Mouse (Mus musculus): ENCODE measurements around the gene Lrrc63. TPM values are rescaled to one million over a fixed set of nuclear protein-coding genes. Genes with fewer than 3 reads are reported as not detected.
"Not testable (repeated sequence)": the region's sequence is repeated elsewhere in the genome, so short reads cannot be mapped to it uniquely, and the experiment has no call there.

Lrrc63 gene
- polyA plus RNA-seq, 1 experiment: 0.04 TPM

GRCm38 (mm10) chr14:75164345-75164744 is 33.7 kb upstream of the Lrrc63 start:
- Histone ChIP-seq H3K4me1 (ENCODE audit: control insufficient read depth, insufficient read depth, insufficient read length) (peaks cover 3% of the 10 kb centered on the region; the same call in 1 of the 2 replicates), H3K36me3 (ENCODE audit: control insufficient read depth, insufficient read depth, low read length) (no peaks in the 10 kb centered on the region), H3K4me3 (ENCODE audit: extremely low read depth, insufficient read depth, insufficient read length) (no peak overlapping the region), H3K27ac (ENCODE audit: insufficient read depth, low read length) (peak overlapping the region; percentile 18; the same call in 1 of the 2 replicates), H3K27me3 (ENCODE audit: control insufficient read depth, insufficient read depth, low read length) (no peaks in the 10 kb centered on the region)
- TF ChIP-seq POLR2A (IDR thresholded peaks at IDR 0.05; ENCODE audit: low read depth, low read length) (no peak), CTCF (IDR thresholded peaks at IDR 0.05; ENCODE audit: extremely low read depth, insufficient read depth, insufficient read length, insufficient replicate concordance) (no peak)
- WGBS: 91% methylated on average over 9 of the region's 9 CpGs
- DNase-seq (ENCODE audit: low read depth in 1 of 2, low spot score in 2 of 2): no peak

GRCm38 (mm10) chr14:75163866-75164265 is 33.2 kb upstream of the Lrrc63 start:
- 72% methylated on average over 8 of the region's 8 CpGs for WGBS
- TF ChIP-seq POLR2A (IDR thresholded peaks at IDR 0.05; ENCODE audit: low read depth, low read length): no peak
- no peak for TF ChIP-seq CTCF (IDR thresholded peaks at IDR 0.05; ENCODE audit: extremely low read depth, insufficient read depth, insufficient read length, insufficient replicate concordance)
- no peak overlapping the region for H3K4me3 ChIP-seq (ENCODE audit: extremely low read depth, insufficient read depth, insufficient read length)
- no peaks in the 10 kb centered on the region for H3K36me3 ChIP-seq (ENCODE audit: control insufficient read depth, insufficient read depth, low read length)
- no peaks in the 10 kb centered on the region for H3K27me3 ChIP-seq (ENCODE audit: control insufficient read depth, insufficient read depth, low read length)
- H3K4me1 ChIP-seq (ENCODE audit: control insufficient read depth, insufficient read depth, insufficient read length): peaks cover under 1% of the 10 kb centered on the region; the same call in 1 of the 2 replicates
- no peak for DNase-seq (ENCODE audit: low read depth in 1 of 2, low spot score in 2 of 2)
- peak overlapping the region; percentile 18; the same call in 1 of the 2 replicates for H3K27ac ChIP-seq (ENCODE audit: insufficient read depth, low read length)

- Histone ChIP-seq H3K27ac (ENCODE audit: insufficient read depth, low read length) (no peak overlapping the region), H3K4me1 (ENCODE audit: control insufficient read depth, insufficient read depth, insufficient read length) (no peaks in the 10 kb centered on the region), H3K36me3 (ENCODE audit: control insufficient read depth, insufficient read depth, low read length) (no peaks in the 10 kb centered on the region), H3K4me3 (ENCODE audit: extremely low read depth, insufficient read depth, insufficient read length) (no peak overlapping the region), H3K27me3 (ENCODE audit: control insufficient read depth, insufficient read depth, low read length) (no peaks in the 10 kb centered on the region)
- DNase-seq (ENCODE audit: low read depth in 1 of 2, low spot score in 2 of 2): no peak
- WGBS: 80% methylated on average over 2 of the region's 2 CpGs
- TF ChIP-seq CTCF (IDR thresholded peaks at IDR 0.05; ENCODE audit: extremely low read depth, insufficient read depth, insufficient read length, insufficient replicate concordance) (no peak), POLR2A (IDR thresholded peaks at IDR 0.05; ENCODE audit: low read depth, low read length) (no peak)
Measured at GRCm38 (mm10) chr14:75159375-75159774, 28.7 kb upstream of the Lrrc63 start.

- Histone ChIP-seq H3K27ac (ENCODE audit: insufficient read depth, low read length) (no peak overlapping the region), H3K4me3 (ENCODE audit: extremely low read depth, insufficient read depth, insufficient read length) (no peak overlapping the region), H3K36me3 (ENCODE audit: control insufficient read depth, insufficient read depth, low read length) (no peaks in the 10 kb centered on the region), H3K27me3 (ENCODE audit: control insufficient read depth, insufficient read depth, low read length) (no peaks in the 10 kb centered on the region), H3K4me1 (ENCODE audit: control insufficient read depth, insufficient read depth, insufficient read length) (no peaks in the 10 kb centered on the region)
- 92% methylated on average over 8 of the region's 8 CpGs for WGBS
- DNase-seq (ENCODE audit: low read depth in 1 of 2, low spot score in 2 of 2): no peak
- no peak for TF ChIP-seq CTCF (IDR thresholded peaks at IDR 0.05; ENCODE audit: extremely low read depth, insufficient read depth, insufficient read length, insufficient replicate concordance)
- no peak for TF ChIP-seq POLR2A (IDR thresholded peaks at IDR 0.05; ENCODE audit: low read depth, low read length)
Measured at GRCm38 (mm10) chr14:75154481-75154880, 23.8 kb upstream of the Lrrc63 start.

GRCm38 (mm10) chr14:75151146-75151545 is 20.5 kb upstream of the Lrrc63 start:
- DNase-seq (ENCODE audit: low read depth in 1 of 2, low spot score in 2 of 2): no peak
- H3K4me1 ChIP-seq (ENCODE audit: control insufficient read depth, insufficient read depth, insufficient read length): peaks cover 9% of the 10 kb centered on the region
- H3K27me3 ChIP-seq (ENCODE audit: control insufficient read depth, insufficient read depth, low read length): no peaks in the 10 kb centered on the region
- TF ChIP-seq POLR2A (IDR thresholded peaks at IDR 0.05; ENCODE audit: low read depth, low read length): no peak
- TF ChIP-seq CTCF (IDR thresholded peaks at IDR 0.05; ENCODE audit: extremely low read depth, insufficient read depth, insufficient read length, insufficient replicate concordance): no peak
- H3K36me3 ChIP-seq (ENCODE audit: control insufficient read depth, insufficient read depth, low read length): no peaks in the 10 kb centered on the region
- H3K27ac ChIP-seq (ENCODE audit: insufficient read depth, low read length): no peak overlapping the region
- no peak overlapping the region for H3K4me3 ChIP-seq (ENCODE audit: extremely low read depth, insufficient read depth, insufficient read length)
- 77% methylated on average over 3 of the region's 3 CpGs for WGBS

- WGBS: 78% methylated on average over 2 of the region's 2 CpGs
- Histone ChIP-seq H3K4me1 (ENCODE audit: control insufficient read depth, insufficient read depth, insufficient read length) (peaks cover 9% of the 10 kb centered on the region), H3K4me3 (ENCODE audit: extremely low read depth, insufficient read depth, insufficient read length) (no peak overlapping the region), H3K27ac (ENCODE audit: insufficient read depth, low read length) (no peak overlapping the region), H3K27me3 (ENCODE audit: control insufficient read depth, insufficient read depth, low read length) (no peaks in the 10 kb centered on the region), H3K36me3 (ENCODE audit: control insufficient read depth, insufficient read depth, low read length) (no peaks in the 10 kb centered on the region)
- TF ChIP-seq POLR2A (IDR thresholded peaks at IDR 0.05; ENCODE audit: low read depth, low read length) (no peak), CTCF (IDR thresholded peaks at IDR 0.05; ENCODE audit: extremely low read depth, insufficient read depth, insufficient read length, insufficient replicate concordance) (no peak)
- no peak for DNase-seq (ENCODE audit: low read depth in 1 of 2, low spot score in 2 of 2)
Measured at GRCm38 (mm10) chr14:75150653-75151052, 20.0 kb upstream of the Lrrc63 start.

GRCm38 (mm10) chr14:75148229-75148628 is 17.5 kb upstream of the Lrrc63 start:
- Histone ChIP-seq H3K4me3 (ENCODE audit: extremely low read depth, insufficient read depth, insufficient read length) (no peak overlapping the region), H3K36me3 (ENCODE audit: control insufficient read depth, insufficient read depth, low read length) (no peaks in the 10 kb centered on the region), H3K4me1 (ENCODE audit: control insufficient read depth, insufficient read depth, insufficient read length) (peaks cover 9% of the 10 kb centered on the region), H3K27ac (ENCODE audit: insufficient read depth, low read length) (peak overlapping the region; percentile 69; the same call in 1 of the 2 replicates), H3K27me3 (ENCODE audit: control insufficient read depth, insufficient read depth, low read length) (no peaks in the 10 kb centered on the region)
- DNase-seq (ENCODE audit: low read depth in 1 of 2, low spot score in 2 of 2): no peak
- WGBS: 20% methylated on average over 9 of the region's 9 CpGs
- TF ChIP-seq CTCF (IDR thresholded peaks at IDR 0.05; ENCODE audit: extremely low read depth, insufficient read depth, insufficient read length, insufficient replicate concordance): no peak
- TF ChIP-seq POLR2A (IDR thresholded peaks at IDR 0.05; ENCODE audit: low read depth, low read length): no peak

GRCm38 (mm10) chr14:75147706-75148105 is 17.0 kb upstream of the Lrrc63 start:
- H3K27ac ChIP-seq (ENCODE audit: insufficient read depth, low read length): peak overlapping the region; percentile 50
- 20% methylated on average over 2 of the region's 2 CpGs for WGBS
- not testable (repeated sequence) for DNase-seq (ENCODE audit: low read depth in 1 of 2, low spot score in 2 of 2); H3K27me3 ChIP-seq (ENCODE audit: control insufficient read depth, insufficient read depth, low read length); H3K4me1 ChIP-seq (ENCODE audit: control insufficient read depth, insufficient read depth, insufficient read length); H3K36me3 ChIP-seq (ENCODE audit: control insufficient read depth, insufficient read depth, low read length); H3K4me3 ChIP-seq (ENCODE audit: extremely low read depth, insufficient read depth, insufficient read length)
